Mouse (Mus musculus): ENCODE data around the gene Cyba.
A peak's percentile ranks its signal among the peaks of the same experiment; 100 is the strongest.

Gene Cyba

GRCm38 (mm10) chr8:122451161-122451703, 18.5 kb upstream of the Cyba start:
- no peak for DNase-seq (ENCODE audit: low spot score in 2 of 2)

GRCm38 (mm10) chr8:122445203-122445602, 12.5 kb upstream of the Cyba start:
- no peak for DNase-seq (ENCODE audit: low spot score in 2 of 2)

DNA sequence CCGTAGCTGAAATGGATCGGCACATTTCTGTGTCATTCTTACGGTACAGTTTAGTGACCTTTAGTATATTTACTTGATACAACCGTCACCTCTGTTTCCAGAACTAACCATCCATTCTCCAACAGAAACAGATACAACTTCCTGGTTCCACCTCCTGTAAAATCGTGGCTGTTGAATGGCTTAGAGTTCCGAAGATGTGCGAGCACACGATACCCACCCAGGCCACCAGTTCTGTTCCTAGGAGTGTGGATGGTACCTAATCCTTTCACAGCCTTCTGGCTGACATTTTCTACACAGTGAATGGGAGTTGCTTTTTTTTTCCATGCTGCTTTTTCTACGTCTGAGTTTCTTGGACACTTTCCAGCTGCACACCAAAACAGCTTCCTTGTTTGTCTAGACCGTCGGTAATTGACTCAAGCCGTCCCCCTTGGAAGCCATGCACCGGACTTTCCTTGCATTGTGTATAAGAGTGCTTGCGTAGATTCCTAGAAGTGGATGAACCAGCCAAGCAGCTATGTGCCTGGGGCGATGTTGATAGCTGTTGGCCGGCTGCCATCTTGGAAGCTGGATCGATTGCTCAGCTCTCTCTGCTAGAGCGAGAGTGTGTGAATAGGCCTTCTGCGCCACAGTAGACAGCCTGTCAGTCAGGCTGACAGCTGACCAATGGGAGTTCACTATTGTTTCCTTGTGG, 11.5 kb upstream of the Cyba start:
- DNase-seq (ENCODE audit: low spot score in 2 of 2): no peak

DNA sequence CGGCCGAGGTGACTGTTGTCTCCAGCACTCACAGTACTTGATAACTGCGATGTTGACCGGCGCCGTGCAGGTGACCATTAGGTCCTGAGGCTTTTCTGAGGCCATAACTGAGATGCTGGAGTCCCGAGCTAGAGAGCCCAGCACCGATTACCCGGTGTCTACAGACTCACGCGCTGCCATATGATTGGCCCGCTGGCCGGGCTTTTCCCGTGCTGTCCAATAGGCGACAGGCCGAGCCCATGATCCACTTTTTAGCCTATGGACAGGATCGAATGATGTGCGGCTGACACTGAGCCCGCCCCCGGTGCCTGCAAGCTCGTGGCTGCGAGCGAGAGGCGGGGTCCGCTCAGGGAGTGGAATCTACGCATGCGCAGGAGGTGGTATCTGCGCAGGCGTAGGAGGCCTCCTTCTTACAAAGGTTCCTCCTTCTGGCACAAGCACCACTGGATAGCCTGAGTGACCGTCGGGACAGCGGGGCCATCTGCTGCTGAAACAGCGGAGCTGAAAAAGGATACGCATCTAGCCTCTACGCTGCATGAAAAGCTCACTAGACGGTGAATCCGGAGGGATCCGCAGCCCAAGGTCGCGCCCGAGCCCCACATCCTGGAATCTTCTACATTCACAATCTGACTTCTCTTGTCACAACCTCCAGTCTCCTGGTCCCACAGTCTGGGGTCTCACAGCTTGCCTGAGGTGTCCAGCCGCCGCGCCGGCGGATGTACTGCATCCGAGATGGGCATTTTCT, 10.7 kb upstream of the Cyba start, which contains the start of gene Mvd:
Gene Mvd, minus strand, starts transcription at position 161 of the 745 bp plus-strand sequence.
- peak; percentile 98 for DNase-seq (ENCODE audit: low spot score in 2 of 2)

GRCm38 (mm10) chr8:122442781-122443180, 10.1 kb upstream of the Cyba start:
- no peak for DNase-seq (ENCODE audit: low spot score in 2 of 2)

DNA sequence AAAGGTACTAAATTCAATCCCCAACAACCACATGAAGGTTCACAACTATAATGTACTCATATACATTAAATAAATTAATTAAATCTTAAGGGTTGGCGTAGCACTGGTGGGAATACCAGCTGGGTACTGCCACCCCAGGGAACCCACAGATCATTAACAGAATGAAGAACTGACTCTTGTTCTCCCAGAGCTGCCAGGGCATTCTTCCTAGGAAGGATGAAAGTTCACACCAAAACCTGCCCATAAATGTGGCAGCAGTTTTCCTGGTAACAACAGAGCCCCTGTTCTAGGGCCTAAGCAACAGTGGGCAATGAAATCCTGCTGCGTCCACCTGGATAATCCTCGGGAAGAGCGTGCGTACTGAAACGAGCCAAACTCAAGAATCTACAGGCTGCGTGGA, 9.6 kb upstream of the Cyba start:
- DNase-seq (ENCODE audit: low spot score in 2 of 2): no peak

DNA sequence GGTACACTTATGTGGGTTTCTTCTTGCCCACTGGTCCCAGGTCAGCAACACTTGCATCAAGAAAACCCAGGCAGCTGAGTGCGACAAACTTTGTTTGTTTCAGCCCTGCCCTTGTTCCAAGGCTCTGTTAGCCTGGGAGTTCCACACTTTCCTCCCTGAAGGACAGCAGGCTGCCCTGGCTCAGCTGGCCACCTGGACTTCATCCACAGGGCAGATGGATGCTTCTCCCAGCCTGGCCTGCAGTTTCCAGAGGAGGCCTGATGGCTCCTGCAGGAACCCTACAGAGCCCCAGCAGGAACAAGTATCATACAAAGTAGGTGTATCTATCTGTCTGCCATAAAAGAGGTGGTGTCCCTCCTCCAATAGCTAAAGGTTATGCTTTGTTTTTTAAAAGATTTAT, 8.6 kb upstream of the Cyba start:
- DNase-seq (ENCODE audit: low spot score in 2 of 2): no peak

DNA sequence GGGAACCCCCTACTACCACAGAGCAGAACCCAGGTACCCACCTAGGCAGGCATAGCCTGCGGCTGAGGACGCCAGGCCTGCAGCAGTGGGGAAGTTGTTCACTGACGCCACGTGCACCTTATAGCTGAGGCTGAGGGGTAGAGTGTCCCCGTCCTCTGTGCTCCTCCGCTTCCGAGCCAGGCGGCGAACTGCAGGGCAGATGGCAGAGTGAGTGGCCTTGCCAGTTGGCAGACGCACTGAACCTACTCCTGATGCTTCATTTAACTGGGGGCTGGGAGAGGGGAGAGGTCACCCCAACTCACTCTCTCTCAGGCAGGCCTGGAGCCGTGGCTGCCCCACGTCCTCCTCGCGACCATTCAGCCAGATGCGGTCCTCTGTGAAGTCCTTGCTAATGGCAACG, 6.6 kb upstream of the Cyba start:
- DNase-seq (ENCODE audit: low spot score in 2 of 2): no peak

DNA sequence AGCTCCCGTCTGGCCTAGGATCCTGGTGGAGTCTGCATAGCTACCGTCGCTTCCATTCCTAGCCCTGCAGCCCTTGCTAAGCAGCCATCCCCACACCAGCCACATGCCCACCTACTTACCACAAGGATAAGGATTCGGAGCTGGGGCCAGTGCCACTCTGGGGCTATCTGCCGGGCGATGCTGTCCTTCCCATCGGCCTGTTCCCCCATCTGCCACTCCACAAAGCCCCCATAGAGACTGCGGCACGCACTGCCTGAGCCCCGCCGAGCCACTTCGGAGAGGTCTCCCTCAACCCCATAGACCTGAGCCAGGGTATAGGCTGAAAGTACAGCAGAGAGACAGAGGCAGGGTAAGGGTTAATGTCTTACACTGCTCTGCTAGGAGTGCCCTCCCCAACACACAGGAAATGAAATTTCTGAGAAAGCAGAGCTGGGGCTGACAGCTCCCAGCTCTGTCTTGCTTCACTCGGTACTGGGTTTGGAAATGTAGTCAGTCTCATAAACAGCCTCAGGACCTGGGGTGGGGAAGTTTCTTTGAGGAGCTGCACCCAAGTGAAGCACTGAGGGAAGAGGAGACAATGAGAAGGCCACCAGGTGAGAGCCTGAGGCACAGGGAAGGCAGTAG, 5.1 kb upstream of the Cyba start:
- DNase-seq (ENCODE audit: low spot score in 2 of 2): peak in 1 of 2 experiments; percentile 35

GRCm38 (mm10) chr8:122436586-122437125, 3.9 kb upstream of the Cyba start:
- DNase-seq (ENCODE audit: low spot score in 2 of 2): no peak

DNA sequence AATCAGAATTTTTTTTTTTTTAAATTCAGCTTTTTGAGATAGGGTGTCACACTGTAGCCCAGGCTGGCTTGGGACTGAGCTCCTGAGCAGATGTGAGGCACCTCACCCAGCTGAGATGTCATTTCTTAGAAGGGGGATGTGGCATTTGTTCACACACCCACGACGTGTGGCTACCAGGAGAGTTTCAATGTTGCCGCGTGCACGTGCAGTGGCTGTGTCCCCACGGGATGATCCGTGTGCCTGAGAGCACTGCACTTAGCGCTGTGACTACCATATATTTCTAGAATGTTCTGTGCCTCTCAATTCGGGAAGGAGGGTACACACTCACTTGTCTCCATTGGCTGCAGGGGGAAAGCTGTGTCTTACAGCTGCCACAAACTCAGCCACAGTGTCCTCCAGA, 3.4 kb upstream of the Cyba start:
- DNase-seq (ENCODE audit: low spot score in 2 of 2): no peak

- DNase-seq (ENCODE audit: low spot score in 2 of 2): no peak
These were observed 2.6 kb upstream of the Cyba start for GRCm38 (mm10) chr8:122435375-122435774.

DNA sequence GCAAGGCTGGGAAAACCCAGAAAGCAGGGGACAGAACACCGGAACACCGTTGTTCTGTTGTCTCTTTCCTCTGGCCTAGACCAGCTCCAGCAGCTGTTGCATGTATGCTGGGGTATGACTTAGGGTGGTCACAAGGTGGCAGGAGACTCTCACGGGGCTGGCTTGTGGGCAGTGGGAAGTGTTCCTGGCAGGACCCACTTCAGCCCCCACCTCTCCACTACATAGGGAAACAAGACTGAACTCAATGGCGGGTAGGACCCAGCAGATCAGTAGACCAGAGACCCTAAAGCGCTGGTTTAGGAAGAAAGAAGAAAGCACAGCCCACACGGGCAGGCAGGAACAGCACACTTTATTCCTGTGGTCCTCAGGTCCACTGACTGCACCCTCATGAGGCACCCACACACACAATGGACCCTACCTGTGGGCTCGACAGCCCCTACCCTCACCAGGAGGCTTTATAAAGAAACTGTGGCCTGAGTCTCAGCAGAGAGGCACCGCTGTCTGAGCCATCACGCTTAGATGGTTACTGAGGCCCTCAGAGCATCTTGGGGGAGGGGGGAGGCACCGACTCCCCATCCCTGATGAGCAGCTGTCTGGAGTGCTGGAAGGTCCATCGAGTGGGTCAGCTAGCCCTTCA, 657 bp upstream of the Cyba start:
- DNase-seq (ENCODE audit: low spot score in 2 of 2): no peak

DNA sequence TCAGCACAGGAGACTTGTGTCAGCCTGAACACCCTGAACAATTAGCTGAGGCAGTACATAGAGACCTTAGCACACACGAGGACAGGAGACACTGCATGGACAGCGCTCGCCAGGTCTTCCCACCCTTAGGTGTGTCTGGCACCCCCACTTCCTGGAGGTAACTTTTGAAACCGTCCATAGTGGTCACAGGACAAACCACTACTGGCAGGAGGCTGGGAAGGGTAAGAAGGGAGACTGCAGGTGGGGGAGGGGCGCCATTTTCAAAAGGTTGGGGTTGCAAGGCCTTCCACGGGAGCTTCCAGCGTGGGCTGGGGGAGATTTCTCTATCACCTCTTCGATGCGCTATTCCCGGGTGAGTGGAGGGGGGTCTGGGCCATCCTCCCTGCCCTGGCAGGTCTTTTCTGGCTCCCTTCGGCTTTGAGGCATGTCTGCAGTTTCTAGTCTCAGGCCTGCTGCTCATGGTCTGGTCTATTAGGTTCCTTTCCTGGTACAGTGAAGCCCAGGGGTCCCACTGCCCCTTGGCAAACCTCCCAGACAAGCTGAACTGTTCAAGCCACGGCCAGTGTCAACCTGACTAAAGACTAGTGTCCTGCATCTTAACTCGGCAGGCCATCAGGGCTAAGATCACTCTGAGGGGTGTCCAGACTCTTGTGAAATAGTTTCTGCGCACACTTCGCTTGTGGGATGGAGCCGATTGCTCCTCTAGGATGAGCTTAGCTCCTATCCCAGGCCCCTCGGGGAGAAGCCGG, 862 bp downstream of the Cyba start:
- DNase-seq (ENCODE audit: low spot score in 2 of 2): peak; percentile 35 to 51

DNA sequence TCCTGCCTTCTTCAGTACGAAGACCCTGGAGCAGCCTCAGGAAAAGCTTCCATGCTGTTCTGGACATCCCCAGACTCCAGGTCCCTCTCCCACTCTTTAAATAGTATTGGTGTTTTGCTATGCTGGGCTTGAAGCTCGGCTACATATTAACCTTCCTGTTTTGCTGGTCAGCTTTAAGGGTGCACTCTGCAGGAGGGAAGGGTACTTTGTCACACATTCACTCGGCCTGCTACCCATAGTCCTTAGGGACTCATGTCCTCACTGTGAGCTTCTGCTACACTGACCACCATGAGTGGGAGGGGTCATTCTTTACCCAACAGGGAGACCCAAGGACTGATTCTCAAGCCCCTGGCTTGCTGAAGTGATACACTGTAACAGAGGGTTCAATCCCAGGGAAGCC, 2.1 kb downstream of the Cyba start:
- DNase-seq (ENCODE audit: low spot score in 2 of 2): no peak

DNA sequence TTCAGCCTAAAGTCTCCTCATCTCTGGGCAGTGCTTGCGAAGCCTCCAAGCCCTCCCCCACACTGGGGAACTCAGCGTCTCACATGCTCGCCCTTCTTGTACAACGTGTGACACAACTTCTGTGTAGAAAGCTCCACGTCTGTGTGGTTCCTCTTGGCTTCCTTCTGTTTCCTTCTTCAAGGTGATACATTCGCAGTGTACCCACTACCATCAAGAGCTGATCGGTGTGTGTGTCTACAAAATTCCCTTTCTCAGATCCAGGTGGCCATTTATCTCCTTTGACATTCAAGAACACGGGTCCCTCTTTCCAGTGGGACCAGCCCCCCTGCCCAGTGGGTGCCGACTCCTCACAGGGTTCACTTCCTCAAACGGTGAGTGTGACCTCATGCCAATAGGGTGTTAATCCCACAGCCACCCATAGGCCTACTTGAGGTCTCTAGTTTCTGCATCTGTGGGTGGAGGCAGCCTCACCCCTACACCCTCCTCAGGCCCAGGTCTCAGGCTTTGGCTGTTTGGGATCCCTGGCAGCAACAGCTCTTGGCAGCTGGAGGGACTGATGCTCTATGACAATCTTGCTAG, 2.6 kb downstream of the Cyba start:
- DNase-seq (ENCODE audit: low spot score in 2 of 2): no peak

GRCm38 (mm10) chr8:122428163-122428562, 4.6 kb downstream of the Cyba start:
- no peak for DNase-seq (ENCODE audit: low spot score in 2 of 2)

- no peak for DNase-seq (ENCODE audit: low spot score in 2 of 2)
These were observed 5.1 kb downstream of the Cyba start for GRCm38 (mm10) chr8:122427607-122428006.

GRCm38 (mm10) chr8:122426145-122426544, 6.6 kb downstream of the Cyba start:
- no peak for DNase-seq (ENCODE audit: low spot score in 2 of 2)

DNA sequence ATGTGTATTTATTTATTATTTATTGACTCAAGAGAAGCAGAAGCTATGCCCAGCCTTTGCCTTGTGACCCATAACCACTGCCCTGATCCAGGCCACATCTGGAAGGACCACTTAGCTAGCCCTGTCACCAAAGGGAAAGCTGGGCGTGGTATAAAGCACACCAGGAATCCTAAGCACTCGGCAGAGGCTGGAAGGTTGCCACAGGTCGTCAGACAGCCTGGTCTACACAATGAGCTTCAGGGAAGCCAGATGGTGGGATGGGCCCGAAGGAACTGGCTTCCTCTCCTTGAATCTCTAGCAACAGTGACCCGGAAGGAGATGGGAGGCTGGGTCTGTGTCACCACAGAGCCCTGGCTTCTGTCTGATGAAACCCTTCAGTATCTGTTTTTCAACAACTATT, 9.1 kb downstream of the Cyba start:
- no peak for DNase-seq (ENCODE audit: low spot score in 2 of 2)

DNA sequence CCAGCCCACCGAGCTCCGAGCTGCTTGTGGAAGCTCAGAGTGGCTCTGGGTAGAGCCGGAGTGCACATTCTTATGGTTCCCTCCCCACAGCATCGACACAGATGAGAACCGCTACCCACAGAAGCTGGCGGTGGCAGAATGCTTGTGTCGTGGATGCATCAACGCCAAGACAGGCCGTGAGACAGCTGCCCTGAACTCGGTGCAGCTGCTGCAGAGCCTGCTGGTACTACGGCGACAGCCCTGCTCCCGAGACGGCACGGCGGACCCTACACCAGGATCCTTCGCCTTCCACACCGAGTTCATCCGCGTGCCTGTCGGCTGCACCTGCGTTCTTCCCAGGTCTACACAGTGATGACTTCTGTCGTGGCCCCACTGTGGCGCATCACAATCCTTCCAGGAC, 9.5 kb downstream of the Cyba start:
- no peak for DNase-seq (ENCODE audit: low spot score in 2 of 2)
